Mouse (Mus musculus): ENCODE data around the gene Cd244a.

DNA sequence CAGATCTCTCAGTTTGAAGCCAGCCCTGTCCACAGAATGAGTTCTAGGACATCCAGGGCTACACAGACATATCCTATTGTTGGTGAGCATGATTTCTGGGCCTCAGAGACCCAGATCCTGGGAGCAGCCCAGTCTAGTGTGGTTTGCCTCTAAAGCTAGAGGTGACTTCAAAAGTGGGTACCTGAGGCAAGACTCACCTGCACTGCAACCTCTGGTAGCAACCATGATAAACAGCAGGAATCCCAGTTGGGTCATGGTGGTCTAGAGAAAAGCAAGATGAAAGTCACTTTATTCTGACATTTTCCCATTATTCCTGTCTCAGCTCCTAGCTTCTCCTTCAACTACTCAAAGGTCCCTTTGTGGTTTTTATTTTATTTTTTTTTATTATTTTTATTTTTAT lies 24.4 kb upstream of the Cd244a start:
- TF ChIP-seq CTCF (IDR thresholded peaks at IDR 0.05; ENCODE audit: control insufficient read depth, insufficient read depth, insufficient replicate concordance, low read depth, low read length), result no peak
- TF ChIP-seq POLR2A (IDR thresholded peaks at IDR 0.05; ENCODE audit: control insufficient read depth, low read depth, low read length), result no peak
